Mouse (Mus musculus): ENCODE results near the gene Gm13539.
"Not testable (repeated sequence)": the region's sequence is repeated elsewhere in the genome, so short reads cannot be mapped to it uniquely, and the experiment has no call there.

Gm13539 gene

GRCm38 (mm10) chr2:25781957-25782356 lies at the start of gene Gm13539:
Gene Gm13539, plus strand, starts transcription at chr2:25782257.
- in situ Hi-C loops (cut with MboI; ENCODE audit: unreplicated experiment in 2 of 2), result no loop called here

DNA sequence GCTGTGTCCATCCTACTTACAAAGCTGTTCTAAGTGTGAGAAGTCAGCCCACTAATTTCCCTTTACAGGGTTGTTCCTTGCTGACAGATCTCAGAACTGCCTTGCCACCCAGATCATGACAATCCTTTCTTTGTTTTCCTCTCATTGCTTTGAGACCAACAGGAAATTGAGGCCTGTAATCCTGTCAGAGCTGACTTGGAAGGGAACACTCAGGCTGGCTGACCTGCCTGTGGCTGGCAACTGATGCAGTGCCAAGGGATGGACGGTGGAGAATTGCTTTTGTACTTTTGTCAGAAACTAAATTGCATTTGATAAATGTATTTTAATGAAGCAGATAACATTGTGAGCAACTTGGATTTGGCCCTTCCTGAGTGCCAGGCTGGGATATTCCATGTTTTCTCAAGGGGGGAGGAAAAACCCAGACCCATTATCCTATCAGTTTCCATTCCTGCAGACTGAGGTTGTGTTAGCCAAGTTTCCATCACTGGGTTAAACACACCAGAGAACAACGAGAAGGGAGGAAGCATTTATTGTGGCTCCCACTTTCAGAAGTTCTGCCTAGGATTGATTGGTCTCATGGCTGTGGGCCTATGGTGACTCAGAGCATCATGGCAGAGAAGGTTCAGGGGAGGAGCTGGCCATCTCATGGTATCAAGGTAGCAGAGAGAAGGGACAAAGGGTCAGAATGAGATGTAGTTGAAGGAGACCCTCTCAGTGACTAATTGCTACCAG lies 48.7 kb upstream of the Gm13539 start:
- in situ Hi-C loops (cut with MboI; ENCODE audit: unreplicated experiment in 2 of 2), result no loop called here

DNA sequence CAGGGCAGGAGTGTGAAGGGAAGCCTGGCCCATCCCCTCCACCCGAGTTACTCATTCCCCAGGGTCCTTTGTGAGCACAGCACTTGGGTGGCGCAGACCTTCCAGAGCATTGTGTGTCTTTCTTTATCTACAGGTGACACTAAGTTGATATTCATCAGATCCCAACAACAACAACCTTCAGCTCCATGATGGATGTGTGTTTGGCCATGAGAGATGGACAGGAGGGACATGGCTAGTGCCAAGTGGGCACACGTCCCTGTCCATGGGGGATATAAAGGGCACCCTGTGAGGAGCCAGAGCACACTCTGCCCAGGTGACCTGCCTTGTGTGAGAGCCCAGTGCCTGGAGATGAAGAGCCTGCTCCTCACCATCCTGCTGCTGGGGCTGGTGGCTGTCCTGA lies 45.3 kb upstream of the Gm13539 start, which contains the start of gene Obp2b:
Obp2b (plus strand) TSS at position 301 of the 400 bp plus-strand sequence.
- in situ Hi-C loops (cut with MboI; ENCODE audit: unreplicated experiment in 2 of 2), result not testable (repeated sequence)

DNA sequence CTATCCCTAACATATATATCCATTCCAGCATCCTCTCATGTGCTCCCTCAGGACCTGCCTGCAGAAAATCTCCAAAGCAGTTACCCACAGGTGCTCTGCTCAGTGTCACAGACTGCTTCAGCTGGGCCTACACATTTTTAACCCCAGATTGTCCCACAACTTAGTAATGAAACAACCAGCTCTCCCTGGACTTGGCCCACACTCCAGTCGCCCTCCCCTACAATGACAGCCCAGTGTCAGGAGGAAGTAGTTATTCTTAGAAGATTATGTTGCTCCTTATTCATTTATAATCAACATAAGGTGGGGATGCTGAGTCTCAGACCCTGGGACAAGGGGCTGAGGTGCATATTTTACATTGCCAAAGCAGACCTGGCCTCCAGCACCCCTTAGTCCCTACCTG lies 40.4 kb upstream of the Gm13539 start:
- in situ Hi-C loops (cut with MboI; ENCODE audit: unreplicated experiment in 2 of 2), result no loop called here

DNA sequence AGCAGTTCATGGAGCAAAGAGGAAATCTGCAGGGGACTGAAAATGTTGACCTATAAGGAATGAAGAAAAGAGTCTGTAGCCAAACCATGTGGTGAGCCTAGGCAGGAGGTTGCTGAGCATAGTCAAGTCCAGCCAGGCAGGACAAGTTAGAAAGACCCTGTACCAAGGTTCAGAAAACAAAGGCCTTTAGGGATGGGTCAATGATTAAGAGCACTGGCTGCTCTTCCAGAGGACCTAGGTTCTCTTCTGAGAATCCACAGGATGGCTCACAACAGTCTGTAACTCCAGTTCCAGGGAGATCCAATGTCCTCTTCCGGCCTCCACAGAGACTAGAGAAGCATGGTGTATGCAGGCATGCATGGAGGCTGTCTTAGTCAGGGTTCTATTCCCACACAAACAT lies 27.9 kb upstream of the Gm13539 start:
- in situ Hi-C loops (cut with MboI; ENCODE audit: unreplicated experiment in 2 of 2), result no loop called here

- in situ Hi-C loops (cut with MboI; ENCODE audit: unreplicated experiment in 2 of 2), result no loop called here
These were observed 23.9 kb upstream of the Gm13539 start for GRCm38 (mm10) chr2:25758064-25758625.

DNA sequence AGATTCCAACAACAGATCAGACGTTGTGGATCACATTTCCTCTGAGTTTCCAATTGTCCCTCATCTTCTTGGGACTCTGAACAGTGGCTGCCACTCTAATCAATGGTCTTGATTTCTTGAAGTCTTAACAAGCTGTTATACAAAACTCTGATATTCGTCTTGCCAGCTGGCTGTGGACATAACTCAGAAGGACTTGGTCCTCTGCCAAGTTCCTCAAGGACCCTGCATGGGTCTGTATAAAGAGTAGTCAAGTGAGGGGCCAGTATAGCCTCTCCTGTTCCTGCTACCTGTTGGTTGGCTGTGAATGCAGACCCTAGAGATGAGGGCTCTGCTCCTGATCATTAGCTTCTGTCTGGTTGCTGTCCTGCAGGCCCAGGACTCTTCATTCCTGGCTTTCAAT lies 16.8 kb upstream of the Gm13539 start, which contains the start of gene Lcn3:
Lcn3 (plus strand) TSS at position 301 of the 400 bp plus-strand sequence.
- in situ Hi-C loops (cut with MboI; ENCODE audit: unreplicated experiment in 2 of 2), result no loop called here

DNA sequence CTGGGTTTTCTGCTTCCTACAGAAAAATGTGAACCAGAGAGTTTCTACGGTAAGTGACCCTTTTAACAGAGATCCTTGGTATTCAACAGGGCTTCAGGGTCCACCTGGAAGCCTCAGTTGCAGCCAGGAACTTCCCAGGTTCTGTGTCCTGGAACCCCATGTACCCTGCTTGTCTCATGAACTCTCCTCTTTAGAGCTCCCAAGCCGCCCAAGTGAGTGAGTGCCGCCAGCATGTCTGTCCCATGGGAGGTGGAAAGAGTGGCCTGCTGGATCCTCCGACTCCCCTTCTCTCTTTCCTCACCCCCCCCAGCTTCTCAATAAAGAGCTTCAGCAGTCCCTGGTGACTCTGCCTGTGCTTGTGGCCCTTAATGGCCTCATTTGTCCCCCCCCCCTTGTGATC lies 14.3 kb upstream of the Gm13539 start:
- in situ Hi-C loops (cut with MboI; ENCODE audit: unreplicated experiment in 2 of 2), result no loop called here

DNA sequence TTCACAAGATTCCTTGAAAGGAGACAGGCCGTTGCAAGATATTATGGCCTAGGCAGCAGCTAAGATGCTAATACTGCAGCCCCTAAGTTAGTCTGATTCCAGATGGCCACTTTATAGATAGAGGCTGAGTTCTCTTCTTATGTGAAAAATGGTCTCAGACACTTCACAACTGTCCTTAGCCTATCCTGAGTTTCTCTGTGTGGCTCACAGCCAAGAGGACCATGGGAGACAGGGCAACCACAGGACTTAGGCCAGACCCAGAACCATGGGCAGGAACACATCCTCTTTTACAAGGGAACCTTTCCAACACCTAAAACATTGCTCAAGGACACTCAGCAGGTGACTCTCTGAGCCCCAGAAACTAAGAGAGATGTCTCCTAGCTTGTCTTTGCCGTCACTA lies 8.6 kb upstream of the Gm13539 start:
- in situ Hi-C loops (cut with MboI; ENCODE audit: unreplicated experiment in 2 of 2), result no loop called here

DNA sequence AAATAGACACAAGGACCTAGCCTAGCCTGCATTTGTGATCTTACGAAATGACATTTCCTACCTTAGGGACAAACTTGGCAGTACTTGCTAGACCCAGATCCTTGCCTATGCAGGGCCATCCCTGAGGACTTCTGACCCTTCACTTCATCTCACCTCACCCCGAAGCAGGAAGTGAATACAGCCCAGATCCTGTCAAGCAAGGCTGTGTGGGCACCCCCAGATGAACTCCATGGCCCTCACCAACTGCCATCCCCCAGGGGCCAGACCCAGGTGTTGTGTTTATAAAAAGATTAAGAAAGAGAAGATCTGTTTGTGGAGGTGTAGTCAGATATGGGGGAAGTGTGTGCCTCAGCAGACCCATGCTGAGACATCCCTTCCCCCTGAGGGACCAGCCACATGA lies 7.4 kb upstream of the Gm13539 start:
- in situ Hi-C loops (cut with MboI; ENCODE audit: unreplicated experiment in 2 of 2), result no loop called here

GRCm38 (mm10) chr2:25775991-25776390 lies 6.1 kb upstream of the Gm13539 start:
- in situ Hi-C loops (cut with MboI; ENCODE audit: unreplicated experiment in 2 of 2), result no loop called here

- in situ Hi-C loops (cut with MboI; ENCODE audit: unreplicated experiment in 2 of 2), result no loop called here
These were observed 5.3 kb upstream of the Gm13539 start, which contains the start of gene Lcn11 for GRCm38 (mm10) chr2:25776717-25777116. Gene Lcn11, plus strand, starts transcription at chr2:25777017.

- in situ Hi-C loops (cut with MboI; ENCODE audit: unreplicated experiment in 2 of 2), result no loop called here
These were observed 3.0 kb upstream of the Gm13539 start for GRCm38 (mm10) chr2:25779076-25779475.

- in situ Hi-C loops (cut with MboI; ENCODE audit: unreplicated experiment in 2 of 2), result no loop called here
These were observed 1.1 kb upstream of the Gm13539 start for GRCm38 (mm10) chr2:25780921-25781320.

DNA sequence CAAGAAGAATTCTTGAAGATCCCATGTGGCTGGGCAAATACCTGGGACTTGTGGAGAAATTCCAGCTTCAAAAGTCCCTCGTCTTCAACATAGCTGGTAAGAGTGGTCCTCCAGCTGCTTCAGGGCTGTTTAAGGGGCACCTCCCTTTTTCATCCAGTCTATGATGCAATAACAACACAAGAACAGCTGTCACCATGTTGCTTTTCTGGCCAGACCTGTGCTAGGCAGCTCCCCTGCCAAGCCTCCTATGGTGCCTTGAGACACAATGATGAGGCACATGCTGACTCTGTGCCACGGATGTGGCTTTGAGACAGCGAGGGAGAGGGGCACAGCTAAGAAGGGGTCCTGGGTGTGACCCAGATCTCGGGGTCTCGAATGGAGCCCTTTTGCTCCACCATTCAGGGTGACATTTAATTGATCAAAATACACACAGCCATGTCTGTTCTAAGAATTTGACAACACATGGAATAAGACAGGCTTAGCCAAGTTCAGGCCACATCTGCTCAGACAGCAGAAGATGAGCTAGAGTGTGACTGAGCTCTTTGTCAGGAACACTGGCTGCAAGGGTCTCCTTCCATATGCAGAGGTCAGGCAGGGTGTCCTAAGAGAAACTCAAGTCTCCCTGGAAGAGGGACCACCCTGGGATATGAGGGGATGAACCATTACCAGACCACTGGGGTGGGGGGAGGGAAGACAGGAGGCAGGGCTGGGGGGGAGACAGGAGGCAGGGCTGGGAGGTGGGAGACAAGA lies 3.7 kb downstream of the Gm13539 start:
- in situ Hi-C loops (cut with MboI; ENCODE audit: unreplicated experiment in 2 of 2), result no loop called here

- in situ Hi-C loops (cut with MboI; ENCODE audit: unreplicated experiment in 2 of 2), result no loop called here
These were observed 7.0 kb downstream of the Gm13539 start for GRCm38 (mm10) chr2:25789092-25789491.

DNA sequence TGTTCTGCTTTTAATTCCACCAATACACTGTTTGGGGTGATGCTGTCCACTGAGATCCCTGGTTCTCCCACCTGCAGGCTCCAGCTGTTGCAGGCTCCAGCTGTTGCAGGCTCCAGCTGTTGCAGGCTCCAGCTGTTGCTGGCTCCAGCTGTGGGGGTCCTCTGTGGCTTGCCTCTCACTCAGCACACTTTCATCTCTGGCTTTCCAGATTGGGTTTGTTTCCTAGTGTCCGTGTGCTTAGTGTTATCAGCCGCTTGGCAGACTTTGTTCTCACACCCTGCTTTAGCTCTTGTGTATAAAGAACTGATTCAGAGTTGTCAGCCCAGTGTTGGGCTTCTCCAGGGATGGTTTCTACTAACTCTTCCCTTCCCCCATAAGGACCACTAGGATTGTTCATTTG lies 15.6 kb downstream of the Gm13539 start:
- in situ Hi-C loops (cut with MboI; ENCODE audit: unreplicated experiment in 2 of 2), result no loop called here

GRCm38 (mm10) chr2:25798065-25798464 lies 16.0 kb downstream of the Gm13539 start:
- in situ Hi-C loops (cut with MboI; ENCODE audit: unreplicated experiment in 2 of 2), result no loop called here

GRCm38 (mm10) chr2:25811711-25812110 lies 29.7 kb downstream of the Gm13539 start:
- in situ Hi-C loops (cut with MboI; ENCODE audit: unreplicated experiment in 2 of 2), result no loop called here

DNA sequence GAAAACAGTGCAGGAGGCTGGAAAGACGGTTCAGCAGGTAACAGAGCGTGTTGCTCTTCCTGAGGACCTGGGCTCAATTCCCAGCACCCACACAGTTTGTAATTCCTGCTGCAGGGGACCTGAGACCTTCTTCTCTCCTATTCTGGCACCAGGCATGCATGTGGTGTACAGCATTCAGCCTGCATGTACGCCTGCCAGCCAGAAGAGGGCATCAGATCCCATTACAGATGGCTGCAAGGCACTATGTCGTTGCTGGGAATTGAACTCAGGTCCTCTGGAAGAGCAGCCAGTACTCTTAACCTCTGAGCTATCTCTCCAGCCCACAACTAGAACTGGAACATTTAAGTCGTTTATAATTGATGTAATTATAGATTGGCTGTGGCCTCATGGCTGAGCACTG lies 31.3 kb downstream of the Gm13539 start:
- in situ Hi-C loops (cut with MboI; ENCODE audit: unreplicated experiment in 2 of 2), result no loop called here

DNA sequence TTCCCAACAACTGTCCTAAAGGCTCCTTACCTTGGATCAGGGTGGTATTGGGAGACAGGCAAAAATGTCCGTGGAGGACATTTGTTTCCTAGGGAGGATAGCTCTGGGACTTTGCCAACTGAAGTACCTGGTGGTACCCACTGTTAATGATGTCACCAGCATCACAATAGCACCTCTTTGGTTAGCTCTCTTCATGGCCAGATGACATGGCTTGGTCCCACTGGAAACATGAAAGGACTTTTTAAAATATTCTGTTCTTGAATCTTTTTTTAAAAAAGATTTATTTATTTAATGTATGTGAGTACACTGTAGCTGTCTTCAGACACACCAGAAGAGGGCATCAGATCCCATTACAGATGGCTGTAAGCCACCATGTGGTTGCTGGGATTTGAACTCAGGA lies 33.7 kb downstream of the Gm13539 start, which contains the start of gene Glt6d1:
Glt6d1 (minus strand) TSS at position 101 of the 400 bp plus-strand sequence.
- in situ Hi-C loops (cut with MboI; ENCODE audit: unreplicated experiment in 2 of 2), result not testable (repeated sequence)
